Mouse (Mus musculus): ENCODE measurements around the gene Hes2.

The Hes2 gene

DNA sequence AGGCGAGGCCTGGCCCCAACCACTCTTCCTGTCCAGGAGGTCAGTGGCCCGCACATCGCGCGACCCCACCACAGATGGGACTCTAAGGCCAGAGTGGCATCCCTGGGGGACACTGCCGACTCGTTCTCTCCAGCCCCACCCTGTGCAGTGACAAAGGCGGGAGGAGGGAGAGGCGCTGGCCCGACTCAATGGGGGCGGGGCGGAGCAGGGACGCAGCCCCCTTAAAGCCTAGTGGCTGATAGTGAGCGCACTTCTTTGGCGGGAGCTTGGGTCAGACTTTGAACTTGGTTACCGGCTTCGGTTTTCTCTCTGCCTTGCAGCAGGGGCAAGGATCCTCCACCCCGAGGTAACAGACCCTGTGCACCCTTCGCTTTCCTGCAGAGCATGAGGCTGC is 615 bp downstream of the Hes2 start:
- DNase-seq (ENCODE audit: extremely low read depth, low read depth, low spot score) = no peak

- DNase-seq (ENCODE audit: extremely low read depth, low read depth, low spot score) = no peak
These were observed 2.1 kb downstream of the Hes2 start for GRCm38 (mm10) chr4:152160748-152161147.

- DNase-seq (ENCODE audit: extremely low read depth, low read depth, low spot score) = no peak
These were observed 2.9 kb downstream of the Hes2 start for GRCm38 (mm10) chr4:152161601-152162000.

DNA sequence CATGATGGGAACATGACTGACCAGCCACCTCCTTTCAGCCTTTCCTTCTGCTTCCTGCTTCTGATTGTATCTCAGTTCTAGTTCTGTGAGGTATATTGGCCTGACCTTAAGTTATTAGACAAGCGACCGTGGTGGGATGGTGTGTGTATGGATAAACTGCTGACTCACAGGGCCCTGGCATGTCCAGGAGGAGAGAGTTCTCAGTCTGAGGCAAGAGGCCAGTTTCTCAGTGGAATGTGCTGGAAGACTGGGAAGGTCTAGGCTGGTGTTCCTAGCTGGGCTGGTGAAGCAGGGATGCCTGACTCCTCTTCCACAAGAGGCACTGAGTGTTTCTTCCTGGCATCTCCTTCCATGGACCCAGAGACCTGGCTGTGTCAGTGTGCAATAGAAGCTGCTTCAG is 4.1 kb downstream of the Hes2 start:
- DNase-seq (ENCODE audit: extremely low read depth, low read depth, low spot score) = no peak

GRCm38 (mm10) chr4:152165036-152165931 is 6.6 kb downstream of the Hes2 start:
- DNase-seq (ENCODE audit: extremely low read depth, low read depth, low spot score) = no peak

DNA sequence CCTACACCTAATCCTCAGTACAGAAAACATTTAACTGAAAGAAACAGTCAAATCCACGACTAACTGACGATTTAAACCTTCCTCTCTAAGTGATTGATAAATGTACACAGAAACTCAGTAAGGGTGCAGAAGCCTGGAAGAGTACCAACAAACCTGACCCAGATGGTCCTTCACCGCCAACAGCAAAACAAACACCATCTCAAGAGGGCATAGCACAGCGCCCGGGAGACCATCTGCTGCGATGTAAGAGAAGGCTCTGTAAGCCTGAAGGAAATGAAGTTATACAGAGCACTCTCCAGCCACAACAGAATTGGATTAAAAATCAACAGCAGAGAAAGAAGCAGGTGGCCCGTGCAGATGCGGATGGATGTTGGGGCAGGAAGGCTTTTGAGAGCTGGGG is 9.4 kb downstream of the Hes2 start:
- no peak for DNase-seq (ENCODE audit: extremely low read depth, low read depth, low spot score)

DNA sequence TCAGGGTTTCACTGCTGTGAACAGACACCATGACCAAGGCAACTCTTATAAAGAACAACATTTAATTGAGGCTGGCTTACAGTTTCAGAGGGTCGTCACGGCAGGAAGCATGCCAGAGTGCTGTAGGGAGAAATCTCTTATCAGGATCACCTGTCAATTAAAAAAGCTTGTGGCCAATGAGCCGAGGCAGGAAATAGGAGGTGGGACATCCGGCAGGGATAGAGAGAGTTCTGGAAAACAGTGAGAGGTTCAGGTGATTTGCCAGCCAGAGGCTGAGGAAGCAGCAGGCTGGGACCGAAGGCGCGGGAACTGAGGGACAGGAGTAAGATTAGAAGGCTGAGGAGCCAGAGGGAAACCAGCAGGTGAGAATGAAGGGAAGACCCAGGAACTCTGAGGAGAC is 10.4 kb downstream of the Hes2 start:
- DNase-seq (ENCODE audit: extremely low read depth, low read depth, low spot score) = no peak

DNA sequence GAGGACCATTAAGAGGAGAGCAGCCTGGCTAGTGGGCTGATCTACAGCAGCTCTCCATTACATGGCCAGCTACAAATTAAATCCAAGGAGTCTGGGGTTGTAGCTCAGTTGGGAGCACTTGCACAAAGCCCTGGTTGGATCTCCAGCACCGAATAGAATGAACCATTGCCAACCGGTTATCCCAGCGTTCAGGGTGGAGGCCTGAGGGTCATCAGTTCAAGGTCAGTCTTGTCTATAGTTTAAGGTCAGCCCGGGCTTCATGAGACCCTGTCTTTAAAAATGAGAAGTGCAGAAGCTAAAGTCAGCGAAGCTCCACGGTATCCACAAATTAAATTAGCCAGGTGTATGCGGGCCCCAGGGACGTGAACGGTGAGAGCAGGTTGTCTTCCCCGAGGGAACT is 11.6 kb downstream of the Hes2 start:
- no peak for DNase-seq (ENCODE audit: extremely low read depth, low read depth, low spot score)

GRCm38 (mm10) chr4:152171543-152171942 is 12.9 kb downstream of the Hes2 start:
- DNase-seq (ENCODE audit: extremely low read depth, low read depth, low spot score) = no peak

DNA sequence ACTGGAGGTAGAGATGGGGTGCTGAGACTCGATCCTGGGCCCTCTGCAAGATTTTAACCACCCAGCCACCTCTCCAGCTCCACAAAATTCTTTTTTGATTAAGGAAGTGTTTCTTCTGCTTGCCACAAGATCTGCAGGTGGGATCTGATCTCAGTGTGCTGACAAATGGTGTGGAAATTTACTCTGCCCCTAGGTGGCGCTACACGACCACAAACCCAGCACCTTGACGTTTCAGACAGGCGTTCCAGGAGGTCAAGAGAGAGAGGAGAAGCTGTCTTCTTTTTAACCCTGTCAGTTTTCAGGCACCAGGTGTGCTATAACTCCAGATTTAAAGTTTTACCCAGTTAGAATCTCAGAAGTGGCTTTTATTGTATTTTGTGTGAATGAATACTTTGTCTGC is 14.4 kb downstream of the Hes2 start:
- DNase-seq (ENCODE audit: extremely low read depth, low read depth, low spot score) = no peak

DNA sequence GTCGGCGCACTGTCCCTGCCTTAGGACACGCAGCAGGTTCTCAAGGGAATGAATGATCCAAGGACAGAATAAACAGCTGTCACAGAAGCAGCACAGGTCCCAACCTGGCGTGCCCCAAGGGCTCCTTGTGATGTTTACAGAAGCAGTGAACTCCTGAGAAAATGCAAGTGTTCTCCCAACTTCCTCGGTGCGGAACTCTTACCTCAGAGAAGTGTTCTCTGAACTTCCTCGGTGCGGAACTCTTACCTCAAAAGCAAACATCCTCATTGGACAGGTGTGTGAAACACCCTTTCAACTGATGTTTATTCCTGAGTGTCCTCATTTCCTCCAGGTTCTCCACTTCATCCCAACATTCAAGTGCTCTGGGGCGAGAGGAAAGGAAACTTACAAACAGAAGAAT is 15.3 kb downstream of the Hes2 start:
- no peak for DNase-seq (ENCODE audit: extremely low read depth, low read depth, low spot score)

DNA sequence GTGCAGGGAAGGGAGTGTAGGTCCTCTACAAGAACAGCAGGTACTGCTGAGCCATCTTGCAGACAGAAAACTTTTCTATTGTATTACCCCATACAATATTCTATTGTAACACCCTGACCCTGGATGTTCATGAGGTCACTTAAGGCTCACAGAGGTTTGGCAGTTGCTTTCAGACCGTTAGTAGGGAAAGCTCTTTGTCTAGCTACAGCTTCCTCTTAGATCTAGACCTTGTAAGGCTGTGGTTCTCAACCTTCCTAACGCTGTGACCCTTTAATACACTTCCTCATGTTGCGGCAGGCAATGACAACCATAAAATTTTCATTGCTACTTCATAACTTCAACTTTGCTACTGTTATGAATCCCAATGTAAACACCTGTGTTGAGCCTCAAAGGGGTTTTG is 18.0 kb downstream of the Hes2 start:
- no peak for DNase-seq (ENCODE audit: extremely low read depth, low read depth, low spot score)

DNA sequence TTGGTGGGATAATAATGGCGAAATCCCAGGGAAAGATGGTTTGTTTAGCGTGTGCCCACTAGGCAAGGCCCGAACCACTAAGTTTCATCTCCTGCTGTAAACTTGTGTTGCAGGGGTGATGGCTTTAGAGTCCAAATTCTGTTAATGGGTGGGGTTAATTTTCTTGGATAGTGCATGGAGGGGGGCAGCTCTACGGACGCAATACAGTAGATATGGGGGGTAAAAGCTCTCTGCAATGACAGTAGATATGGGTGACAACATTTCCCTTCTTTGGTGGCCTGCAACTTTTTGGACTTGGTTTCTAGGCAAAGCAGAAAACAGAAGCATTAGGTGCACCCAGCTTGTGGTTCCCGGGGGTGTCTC is 18.5 kb downstream of the Hes2 start:
- DNase-seq (ENCODE audit: extremely low read depth, low read depth, low spot score) = no peak

DNA sequence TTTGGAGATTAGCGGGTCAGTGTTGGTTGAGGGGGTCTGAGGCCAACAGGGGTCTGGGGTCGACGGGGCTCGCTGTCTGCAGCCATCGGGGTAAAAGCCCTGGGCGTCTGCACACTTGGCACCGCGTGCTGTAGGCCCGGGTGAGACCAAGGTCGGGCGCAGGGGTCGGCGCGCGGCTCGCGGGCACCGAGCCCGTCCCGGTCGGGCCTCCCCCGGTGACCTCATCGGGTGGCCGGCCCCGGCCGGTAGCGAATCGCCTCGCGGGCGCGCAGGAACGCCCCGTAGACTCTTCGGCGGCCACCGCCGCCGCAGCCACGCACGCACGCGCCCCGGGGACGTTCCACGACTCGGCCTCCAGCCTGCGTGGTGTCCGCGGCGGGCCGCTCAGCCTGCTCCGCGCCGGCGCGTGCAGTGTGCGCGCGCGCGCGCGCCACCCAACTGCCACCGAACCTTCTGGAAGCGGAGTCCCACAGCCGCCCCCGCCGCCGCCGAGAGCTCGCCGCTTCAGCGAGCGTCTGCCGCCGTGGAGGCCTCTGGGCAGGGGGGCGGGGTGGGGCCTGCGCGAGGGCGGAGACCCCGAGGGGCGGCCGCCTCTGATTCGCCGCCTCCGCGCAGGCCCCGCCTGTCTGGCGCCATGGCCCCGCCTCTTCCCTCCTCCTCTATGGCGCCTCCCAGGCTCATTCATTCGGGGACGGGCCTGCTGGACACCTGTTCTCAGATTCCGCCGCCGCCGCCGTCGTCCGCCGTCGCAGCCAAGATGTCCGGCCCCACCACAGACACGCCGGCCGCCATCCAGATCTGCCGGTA is 19.1 kb downstream of the Hes2 start, which contains the start of gene Acot7:
Gene Acot7, plus strand, starts transcription at position 598 of the 807 bp plus-strand sequence.
- no peak for DNase-seq (ENCODE audit: extremely low read depth, low read depth, low spot score)

GRCm38 (mm10) chr4:152178344-152178864 is 19.7 kb downstream of the Hes2 start:
- no peak for DNase-seq (ENCODE audit: extremely low read depth, low read depth, low spot score)

- DNase-seq (ENCODE audit: extremely low read depth, low read depth, low spot score) = no peak
These were observed 20.4 kb downstream of the Hes2 start for GRCm38 (mm10) chr4:152178916-152179705.

DNA sequence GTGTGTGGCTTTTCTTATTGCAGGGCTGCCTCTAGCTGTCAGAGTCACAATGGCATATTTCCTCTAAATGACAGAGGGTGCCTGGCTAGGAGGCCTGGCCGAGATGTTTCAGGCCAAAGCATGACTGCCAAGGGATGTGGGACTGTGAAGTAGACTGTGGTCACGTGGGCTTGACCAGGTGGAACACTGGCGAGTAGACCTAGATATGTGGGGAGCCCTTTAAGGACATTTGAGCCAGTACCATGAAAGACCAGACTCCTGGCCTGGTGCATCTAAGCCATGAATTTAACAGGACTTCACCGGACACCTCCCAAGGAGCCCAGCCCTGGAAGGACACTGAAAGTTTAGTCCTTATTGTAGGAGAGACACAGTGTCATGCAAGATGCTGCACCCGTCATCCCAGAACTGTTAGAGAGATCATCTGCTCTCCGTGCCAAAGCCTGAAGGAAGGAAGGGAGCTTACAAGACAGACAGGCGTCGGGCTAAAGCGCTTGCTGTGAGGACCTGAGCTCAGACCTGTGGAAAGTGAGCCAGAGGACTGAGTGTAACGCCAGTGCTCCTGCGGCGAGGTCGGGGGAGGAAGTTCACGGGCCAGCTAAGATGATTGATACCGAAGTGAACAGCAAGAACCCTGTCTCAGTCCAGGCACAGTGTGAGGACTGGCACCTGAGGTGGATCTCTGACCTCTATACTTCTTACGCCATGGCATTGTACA is 21.4 kb downstream of the Hes2 start:
- peak; percentile 77 for DNase-seq (ENCODE audit: extremely low read depth, low read depth, low spot score)

- DNase-seq (ENCODE audit: extremely low read depth, low read depth, low spot score) = no peak
These were observed 23.5 kb downstream of the Hes2 start for GRCm38 (mm10) chr4:152182205-152182604.

- DNase-seq (ENCODE audit: extremely low read depth, low read depth, low spot score) = no peak
These were observed 25.8 kb downstream of the Hes2 start for GRCm38 (mm10) chr4:152184353-152185035.

DNA sequence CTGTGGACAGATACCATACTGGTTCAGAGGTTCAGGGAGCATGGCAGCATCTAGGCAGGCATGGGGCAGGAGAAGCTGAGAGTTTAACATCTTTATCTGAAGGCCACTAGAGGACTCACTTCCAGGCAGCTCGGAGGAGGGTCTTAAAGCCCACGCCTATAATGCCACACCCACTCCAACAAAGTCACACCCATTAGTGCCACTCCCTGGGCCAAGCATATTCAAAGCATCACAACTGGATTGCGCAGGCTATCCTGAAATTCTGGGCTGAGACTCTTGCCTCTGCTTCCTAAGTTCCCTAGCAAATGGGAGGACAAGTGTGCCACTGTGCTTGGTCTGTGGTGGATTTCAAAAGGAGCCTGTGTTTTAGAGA is 26.5 kb downstream of the Hes2 start:
- no peak for DNase-seq (ENCODE audit: extremely low read depth, low read depth, low spot score)

All from fat pad, adult 2 months (tissue).